Mouse (Mus musculus) midbrain, postnatal 0 days (tissue): ENCODE data around the gene Cd244a. TPM values are rescaled to one million over a fixed set of nuclear protein-coding genes. Genes with fewer than 3 reads are reported as not detected.

Source experiments
- ATAC-seq: fragments of 200-750 bp; cut with Nextera tagmentation; 2 replicates; pipeline ENCODE4 v1.8.0; 2017; ENCODE audit warnings: moderate number of reproducible peaks, mild to moderate bottlenecking, moderate TSS enrichment, moderate library complexity; ENCODE audit not compliant: low FRiP score
- DNase-seq: peaks from one replicate; pipeline ENCODE4 v3.0.0-alpha.2; 2015; ENCODE audit warnings: low spot score
- H3K27ac ChIP-seq: fragments of 300-500 bp; sonication (generic); 2 replicates; pipeline ENCODE4 v1.5.1; 2014; ENCODE audit warnings: low read depth, mild to moderate bottlenecking, low read length, mixed read lengths
- H3K27me3 ChIP-seq: fragments of 300-500 bp; sonication (generic); 2 replicates; pipeline ENCODE4 v1.6.1; 2014; ENCODE audit warnings: low read length, control low read depth, mixed read lengths; ENCODE audit not compliant: insufficient read depth
- H3K36me3 ChIP-seq: fragments of 300-500 bp; sonication (generic); 2 replicates; pipeline ENCODE4 v1.6.1; 2014; ENCODE audit warnings: low read length, control low read depth, mixed read lengths; ENCODE audit not compliant: insufficient read depth
- H3K4me1 ChIP-seq: fragments of 300-500 bp; sonication (generic); 2 replicates; pipeline ENCODE4 v1.6.1; 2014; ENCODE audit warnings: mild to moderate bottlenecking, control low read depth, antibody characterized with exemption, low read length, mixed read lengths; ENCODE audit not compliant: insufficient read depth
- H3K4me2 ChIP-seq: fragments of 300-500 bp; sonication (generic); 2 replicates; pipeline ENCODE4 v1.6.1; 2014; ENCODE audit warnings: low read depth, mild to moderate bottlenecking, low read length, mixed read lengths; ENCODE audit not compliant: poor library complexity, severe bottlenecking
- H3K4me3 ChIP-seq: fragments of 300-500 bp; sonication (generic); 2 replicates; pipeline ENCODE4 v1.5.1; 2014; ENCODE audit warnings: low read depth, mild to moderate bottlenecking, low read length, moderate library complexity
- H3K9ac ChIP-seq: fragments of 300-500 bp; sonication (generic); replicated peaks from 2 replicates; pipeline ENCODE4 v1.6.1; 2014; ENCODE audit warnings: mild to moderate bottlenecking, low read length, moderate library complexity, mixed read lengths; ENCODE audit not compliant: poor library complexity, severe bottlenecking
- H3K9me3 ChIP-seq: fragments of 300-500 bp; sonication (generic); 2 replicates; pipeline ENCODE4 v1.6.1; 2016; ENCODE audit warnings: low read length, control low read depth
- CTCF ChIP-seq: IDR thresholded peaks from 2 replicates; pipeline ENCODE4 v1.5.1; 2016; ENCODE audit warnings: antibody characterized with exemption, mild to moderate bottlenecking
- WGBS: fragments of 180-500 bp; shearing (Covaris S2); extraction: QIAGEN DNeasy Blood & Tissue Kit; methylation state at CpG from one replicate; pipeline ENCODE4 v1.1.7; 2014; 5-methylcytosine and 5-hydroxymethylcytosine counted together
- microRNA-seq: library from miRNA; unstranded; fragments of <30 nt; microRNA quantifications from one replicate; pipeline ENCODE4, GENCODE M21; 2016; ENCODE audit warnings: borderline number of aligned reads
- polyA plus RNA-seq: library from polyadenylated mRNA; unstranded; fragments of >200 nt; fragmentation: Nextera tagmentation; extraction: Ambion mirVana; gene quantifications from 2 replicates; pipeline ENCODE4 v1.2.1, GENCODE M21; 2015
- total RNA-seq: library from RNA; depleted of rRNA; stranded (reverse); fragments of >200 nt; gene quantifications from 2 replicates; pipeline ENCODE4 v1.2.3, GENCODE M21; 2014; rRNA removed

Gene Cd244a
- total and polyA plus RNA-seq, 2 experiments from 2014 or later = not detected

GRCm38 (mm10) chr1:171652734-171653133 lies 93.7 kb downstream of the Cd244a start, which contains the start of gene Slamf7:
TSS of gene Slamf7 (minus strand) at chr1:171653035.
- H3K4me1 ChIP-seq = no peaks in the 10 kb centered on the region
- H3K9me3 ChIP-seq = no peaks in the 10 kb centered on the region
- DNase-seq (no peak), ATAC-seq (no peak)
- no peak within 1 kb of the TSS for H3K4me3 ChIP-seq
- no peak for TF ChIP-seq CTCF
- H3K27me3 ChIP-seq = no peaks in the 10 kb centered on the region
- no peak within 1 kb of the TSS for H3K4me2 ChIP-seq
- no peak within 1 kb of the TSS for H3K27ac ChIP-seq
- H3K9ac ChIP-seq = no peak within 1 kb of the TSS
- WGBS = 95% methylated on average over 5 of the region's 5 CpGs
- H3K36me3 ChIP-seq = no peaks in the 10 kb centered on the region

- DNase-seq = peak; percentile 28
- no peaks in the 10 kb centered on the region for H3K4me1 ChIP-seq
- no peaks in the 10 kb centered on the region for H3K27me3 ChIP-seq
- no peak overlapping the region for H3K4me2 ChIP-seq
- H3K9me3 ChIP-seq = no peaks in the 10 kb centered on the region
- TF ChIP-seq CTCF = peak; percentile 60
- ATAC-seq = no peak
- H3K36me3 ChIP-seq = no peaks in the 10 kb centered on the region
- no peak overlapping the region for H3K27ac ChIP-seq
- no peak overlapping the region for H3K9ac ChIP-seq
- no peak overlapping the region for H3K4me3 ChIP-seq
- 82% methylated on average over 5 of the region's 5 CpGs for WGBS
Measured at GRCm38 (mm10) chr1:171658561-171658991, 99.6 kb downstream of the Cd244a start.

Small RNA genes lying within 50 kb of the gene (microRNA-seq; reads per million reads assigned to microRNA genes)
- not detected for gene Mir7683

Other genes starting within 250 kb of the Cd244a start
- 29.8 and 42.1 TPM in 2 replicates for gene Dedd, start 230.0 kb upstream of the Cd244a start, total RNA-seq
- 38.9 and 40.3 TPM in 2 replicates for gene Dedd, start 230.0 kb upstream of the Cd244a start, polyA plus RNA-seq
- 42.5 and 44.0 TPM in 2 replicates for gene Nit1, start 213.5 kb upstream of the Cd244a start, total RNA-seq
- 45.2 and 46.6 TPM in 2 replicates for gene Nit1, start 213.5 kb upstream of the Cd244a start, polyA plus RNA-seq
- gene Pfdn2, start 213.5 kb upstream of the Cd244a start, total RNA-seq = 17.3 and 18.4 TPM in 2 replicates
- gene Pfdn2, start 213.5 kb upstream of the Cd244a start, polyA plus RNA-seq = 139 and 155 TPM in 2 replicates
- 4.0 and 4.5 TPM in 2 replicates for gene Klhdc9, start 198.4 kb upstream of the Cd244a start, total RNA-seq
- gene Klhdc9, start 198.4 kb upstream of the Cd244a start, polyA plus RNA-seq = 6.3 and 6.4 TPM in 2 replicates
- 4.7 and 9.3 TPM in 2 replicates for gene Nectin4, start 189.1 kb upstream of the Cd244a start, total RNA-seq
- gene Nectin4, start 189.1 kb upstream of the Cd244a start, polyA plus RNA-seq = 4.8 TPM in 2 replicates
- gene Arhgap30, start 170.2 kb upstream of the Cd244a start, total RNA-seq = 0.82 and 1.1 TPM in 2 replicates
- gene Arhgap30, start 170.2 kb upstream of the Cd244a start, polyA plus RNA-seq = 0.75 and 0.81 TPM in 2 replicates
- 134 and 156 TPM in 2 replicates for gene Usf1, start 147.9 kb upstream of the Cd244a start, total RNA-seq
- gene Usf1, start 147.9 kb upstream of the Cd244a start, polyA plus RNA-seq = 160 and 167 TPM in 2 replicates
- not detected in 2 replicates for gene Tstd1, start 140.3 kb upstream of the Cd244a start, total RNA-seq
- gene Tstd1, start 140.3 kb upstream of the Cd244a start, polyA plus RNA-seq = 3.1 and 3.9 TPM in 2 replicates
- 6.6 and 9.2 TPM in 2 replicates for gene F11r, start 121.7 kb upstream of the Cd244a start, total RNA-seq
- 7.6 and 8.9 TPM in 2 replicates for gene F11r, start 121.7 kb upstream of the Cd244a start, polyA plus RNA-seq
- 9.4 and 14.7 TPM in 2 replicates for gene Alyref2, start 55.7 kb upstream of the Cd244a start, total RNA-seq
- 22.1 and 22.2 TPM in 2 replicates for gene Alyref2, start 55.7 kb upstream of the Cd244a start, polyA plus RNA-seq
- gene Itln1, start 23.9 kb upstream of the Cd244a start, total RNA-seq = not detected in 2 replicates
- not detected in 2 replicates for gene Itln1, start 23.9 kb upstream of the Cd244a start, polyA plus RNA-seq
- 0.19 and 0.66 TPM in 2 replicates for gene Ly9, start 48.2 kb downstream of the Cd244a start, total RNA-seq
- 0.21 TPM in 1 of 2 replicates, not detected in the other for gene Ly9, start 48.2 kb downstream of the Cd244a start, polyA plus RNA-seq
- not detected in 2 replicates for gene Slamf7, start 93.8 kb downstream of the Cd244a start, total RNA-seq
- gene Slamf7, start 93.8 kb downstream of the Cd244a start, polyA plus RNA-seq = not detected in 2 replicates
- gene Cd48, start 122.8 kb downstream of the Cd244a start, total RNA-seq = 0.77 and 1.1 TPM in 2 replicates
- 0.88 and 0.99 TPM in 2 replicates for gene Cd48, start 122.8 kb downstream of the Cd244a start, polyA plus RNA-seq
- 0.11 and 0.85 TPM in 2 replicates for gene Slamf1, start 207.9 kb downstream of the Cd244a start, total RNA-seq
- gene Slamf1, start 207.9 kb downstream of the Cd244a start, polyA plus RNA-seq = 0.19 and 0.21 TPM in 2 replicates